Mouse (Mus musculus): Measurements from ENCODE around the gene Erbb3. TPM values are rescaled to one million over a fixed set of nuclear protein-coding genes. Genes with fewer than 3 reads are reported as not detected.

The Erbb3 gene
- polyA plus RNA-seq, 1 experiment from 2014 or later = 9.6 TPM

- H3K27ac ChIP-seq = no peak overlapping the region
- 0 out of 2 replicates have a peak, but pooled peaks cover 3% of the 10 kb centered on the region for H3K4me1 ChIP-seq (replicated peaks; ENCODE audit: insufficient read depth, low read length)
- DNase-seq (ENCODE audit: low spot score) (no peak), ATAC-seq (replicated peaks; ENCODE audit: low FRiP score, low read depth) (no peak)
- no peaks in the 10 kb centered on the region for H3K27me3 ChIP-seq (ENCODE audit: insufficient read depth, low read length)
- 81% methylated on average over 5 of the region's 5 CpGs for WGBS
- no peak overlapping the region for H3K4me3 ChIP-seq (replicated peaks; ENCODE audit: low read depth, low read length)
- no peaks in the 10 kb centered on the region for H3K9me3 ChIP-seq (replicated peaks; ENCODE audit: low read length)
- H3K36me3 ChIP-seq (ENCODE audit: insufficient read depth, low read length) = no peaks in the 10 kb centered on the region
- H3K9ac ChIP-seq (ENCODE audit: low read depth, low read length) = no peak overlapping the region
- no peak overlapping the region for H3K4me2 ChIP-seq (ENCODE audit: low read length)
- no peak for TF ChIP-seq CTCF (IDR thresholded peaks at IDR 0.05; ENCODE audit: low read depth)
These were observed 3.3 kb upstream of the Erbb3 start for GRCm38 (mm10) chr10:128592797-128593196.

DNA sequence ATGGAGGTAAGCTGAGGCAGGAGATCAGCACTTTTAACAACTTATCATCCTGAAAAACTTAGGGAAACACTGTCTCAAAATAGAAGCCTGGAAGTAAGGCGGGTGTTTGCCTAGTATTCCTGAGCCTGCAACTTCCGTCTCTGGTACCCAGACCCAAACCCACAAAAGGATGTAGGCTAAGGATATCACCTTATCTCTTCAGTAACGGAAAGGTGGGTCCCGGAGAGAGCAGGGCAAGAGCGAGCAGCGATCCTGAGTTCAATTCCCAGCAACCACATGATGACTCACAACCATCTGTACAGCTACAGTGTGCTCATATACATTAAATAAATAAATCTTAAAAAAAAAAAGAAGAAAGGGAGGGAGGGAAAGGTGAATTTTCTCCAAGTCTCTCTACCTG lies 2.0 kb upstream of the Erbb3 start:
- Histone ChIP-seq H3K4me3 (replicated peaks; ENCODE audit: low read depth, low read length) (no peak overlapping the region), H3K27ac (no peak overlapping the region), H3K4me1 (replicated peaks; ENCODE audit: insufficient read depth, low read length) (0 out of 2 replicates have a peak, but pooled peaks cover 3% of the 10 kb centered on the region), H3K36me3 (ENCODE audit: insufficient read depth, low read length) (no peaks in the 10 kb centered on the region), H3K9ac (ENCODE audit: low read depth, low read length) (no peak overlapping the region), H3K9me3 (replicated peaks; ENCODE audit: low read length) (no peaks in the 10 kb centered on the region), H3K4me2 (ENCODE audit: low read length) (no peak overlapping the region), H3K27me3 (ENCODE audit: insufficient read depth, low read length) (no peaks in the 10 kb centered on the region)
- no peak for TF ChIP-seq CTCF (IDR thresholded peaks at IDR 0.05; ENCODE audit: low read depth)
- DNase-seq (ENCODE audit: low spot score) (no peak), ATAC-seq (replicated peaks; ENCODE audit: low FRiP score, low read depth) (no peak)
- 88% methylated on average over 6 of the region's 6 CpGs for whole genome bisulfite sequencing

- H3K27ac ChIP-seq = peak overlapping the region; percentile 95
- H3K36me3 ChIP-seq (ENCODE audit: insufficient read depth, low read length) = no peaks in the 10 kb centered on the region
- no peaks in the 10 kb centered on the region for H3K9me3 ChIP-seq (replicated peaks; ENCODE audit: low read length)
- whole genome bisulfite sequencing = 1% methylated on average over 38 of the region's 43 CpGs
- peak; percentile 82 for TF ChIP-seq CTCF (IDR thresholded peaks at IDR 0.05; ENCODE audit: low read depth)
- H3K4me3 ChIP-seq (replicated peaks; ENCODE audit: low read depth, low read length) = peak overlapping the region; percentile 71
- DNase-seq (ENCODE audit: low spot score) (peak; percentile 84), ATAC-seq (replicated peaks; ENCODE audit: low FRiP score, low read depth) (peak; percentile 37)
- peak overlapping the region; percentile 99 for H3K4me2 ChIP-seq (ENCODE audit: low read length)
- no peaks in the 10 kb centered on the region for H3K27me3 ChIP-seq (ENCODE audit: insufficient read depth, low read length)
- peak overlapping the region; percentile 65 for H3K9ac ChIP-seq (ENCODE audit: low read depth, low read length)
- H3K4me1 ChIP-seq (replicated peaks; ENCODE audit: insufficient read depth, low read length) = 0 out of 2 replicates have a peak, but pooled peaks cover 3% of the 10 kb centered on the region
These were observed 790 bp upstream of the Erbb3 start for GRCm38 (mm10) chr10:128590193-128590690.

- 3% methylated on average over 23 of the region's 23 CpGs for WGBS
- peaks cover 3% of the 10 kb centered on the region; the same call in 1 of the 2 replicates for H3K4me1 ChIP-seq (replicated peaks; ENCODE audit: insufficient read depth, low read length)
- ATAC-seq (replicated peaks; ENCODE audit: low FRiP score, low read depth) = 0 out of 2 replicates have a peak, but pooled peaks have one; percentile 9
These were observed 533 bp downstream of the Erbb3 start for GRCm38 (mm10) chr10:128588775-128589463.

GRCm38 (mm10) chr10:128588136-128588535 lies 1.3 kb downstream of the Erbb3 start:
- peak overlapping the region; percentile 95 for H3K27ac ChIP-seq
- H3K4me2 ChIP-seq (ENCODE audit: low read length) = peak overlapping the region; percentile 99
- peaks cover 3% of the 10 kb centered on the region; the same call in 1 of the 2 replicates for H3K4me1 ChIP-seq (replicated peaks; ENCODE audit: insufficient read depth, low read length)
- DNase-seq (ENCODE audit: low spot score) (no peak), ATAC-seq (replicated peaks; ENCODE audit: low FRiP score, low read depth) (no peak)
- H3K27me3 ChIP-seq (ENCODE audit: insufficient read depth, low read length) = no peaks in the 10 kb centered on the region
- H3K9me3 ChIP-seq (replicated peaks; ENCODE audit: low read length) = no peaks in the 10 kb centered on the region
- H3K4me3 ChIP-seq (replicated peaks; ENCODE audit: low read depth, low read length) = peak overlapping the region; percentile 71; the same call in 1 of the 2 replicates
- WGBS = 71% methylated on average over 1 of the region's 1 CpGs
- no peaks in the 10 kb centered on the region for H3K36me3 ChIP-seq (ENCODE audit: insufficient read depth, low read length)
- no peak for TF ChIP-seq CTCF (IDR thresholded peaks at IDR 0.05; ENCODE audit: low read depth)
- no peak overlapping the region for H3K9ac ChIP-seq (ENCODE audit: low read depth, low read length)

More at GRCm38 (mm10) chr10:128588775-128589463, 533 bp downstream of the Erbb3 start:
- peak overlapping the region; percentile 71 for H3K4me3 ChIP-seq (replicated peaks; ENCODE audit: low read depth, low read length)
- no peaks in the 10 kb centered on the region for H3K27me3 ChIP-seq (ENCODE audit: insufficient read depth, low read length)
- peak overlapping the region; percentile 95 for H3K27ac ChIP-seq
- DNase-seq (ENCODE audit: low spot score) = no peak
- no peaks in the 10 kb centered on the region for H3K36me3 ChIP-seq (ENCODE audit: insufficient read depth, low read length)
- no peaks in the 10 kb centered on the region for H3K9me3 ChIP-seq (replicated peaks; ENCODE audit: low read length)
- no peak for TF ChIP-seq CTCF (IDR thresholded peaks at IDR 0.05; ENCODE audit: low read depth)
- peak overlapping the region; percentile 99 for H3K4me2 ChIP-seq (ENCODE audit: low read length)
- H3K9ac ChIP-seq (ENCODE audit: low read depth, low read length) = peak overlapping the region; percentile 65

- peak overlapping the region; percentile 99 for H3K4me2 ChIP-seq (ENCODE audit: low read length)
- no peaks in the 10 kb centered on the region for H3K27me3 ChIP-seq (ENCODE audit: insufficient read depth, low read length)
- no peak overlapping the region; the same call in 1 of the 2 replicates for H3K4me3 ChIP-seq (replicated peaks; ENCODE audit: low read depth, low read length)
- no peak overlapping the region for H3K9ac ChIP-seq (ENCODE audit: low read depth, low read length)
- H3K4me1 ChIP-seq (replicated peaks; ENCODE audit: insufficient read depth, low read length) = peaks cover 3% of the 10 kb centered on the region; the same call in 1 of the 2 replicates
- ATAC-seq (replicated peaks; ENCODE audit: low FRiP score, low read depth) (peak; percentile 31), DNase-seq (ENCODE audit: low spot score) (no peak)
- no peak for TF ChIP-seq CTCF (IDR thresholded peaks at IDR 0.05; ENCODE audit: low read depth)
- 49% methylated on average over 8 of the region's 8 CpGs for WGBS
- no peaks in the 10 kb centered on the region for H3K36me3 ChIP-seq (ENCODE audit: insufficient read depth, low read length)
- peak overlapping the region; percentile 95 for H3K27ac ChIP-seq
- no peaks in the 10 kb centered on the region for H3K9me3 ChIP-seq (replicated peaks; ENCODE audit: low read length)
These were observed 1.8 kb downstream of the Erbb3 start for GRCm38 (mm10) chr10:128587697-128588096.

Measured in kidney, postnatal 0 days (tissue).